Mouse (Mus musculus): ENCODE measurements around the gene AW551984.

GRCm38 (mm10) chr9:39558349-39558647 lies 45.9 kb downstream of the AW551984 start:
- TF ChIP-seq CTCF (conservative IDR thresholded peaks at IDR 0.05; ENCODE audit: insufficient read depth, insufficient read length, low read depth, low read length) (no peak), POLR2A (IDR thresholded peaks at IDR 0.05; ENCODE audit: low read depth, low read length) (no peak)

Measured in kidney, adult 2 months (tissue).